Mouse (Mus musculus) lung, adult 2 months (tissue): ENCODE measurements at regions not wholly inside any gene's neighbourhood (a gene's known extent, or its start where the extent isn't known, plus 50 kb on each side); places are given as distances from the start of the nearest gene placed in this dataset.

Source experiments
- CTCF ChIP-seq: fragments of 200-500 bp; IDR thresholded peaks from 2 replicates; pipeline ENCODE4 v1.5.1; 2011; ENCODE audit warnings: mild to moderate bottlenecking, low read length, control low read depth; ENCODE audit not compliant: insufficient read depth
- POLR2A ChIP-seq: fragments of 200-500 bp; IDR thresholded peaks from 2 replicates; pipeline ENCODE4 v1.6.1; 2011; ENCODE audit warnings: low read depth, mild to moderate bottlenecking, control low read depth, low read length, borderline replicate concordance; ENCODE audit errors: extremely low read depth

DNA sequence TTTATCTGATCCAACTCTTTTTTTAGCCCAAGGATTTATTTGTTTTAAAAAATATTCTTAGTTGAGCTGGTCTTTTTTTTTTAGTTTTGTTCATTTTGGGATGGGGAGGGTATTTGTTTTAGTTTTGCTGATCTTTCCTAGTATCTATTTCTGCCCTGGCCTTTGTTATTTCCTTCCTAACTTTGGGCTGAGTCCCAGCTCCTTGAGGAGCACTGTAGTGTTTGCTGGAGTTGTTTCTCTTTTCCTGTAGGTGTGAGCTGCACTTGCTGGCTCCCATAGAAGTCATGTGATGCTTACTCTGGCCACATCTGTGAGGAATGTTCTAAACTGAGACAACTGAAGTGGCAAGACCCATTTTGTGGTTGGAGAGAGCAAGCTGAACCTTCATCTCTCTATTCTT, 508.5 kb upstream of the Nrp1 start:
- TF ChIP-seq CTCF: no peak
- TF ChIP-seq POLR2A: no peak
